Mouse (Mus musculus) CH12.LX (cell line): ENCODE data around the gene Cbfa2t3. TPM values are rescaled to one million over a fixed set of nuclear protein-coding genes. Genes with fewer than 3 reads are reported as not detected.

ENCODE experiments used
- DNase-seq: peaks from one replicate; pipeline ENCODE4 v3.0.0-alpha.2; 2013; ENCODE audit errors: extremely low read depth
- H3K27ac ChIP-seq: 2 replicates; pipeline ENCODE4 v1.5.1; 2012; ENCODE audit warnings: low read depth, mild to moderate bottlenecking, control low read depth, moderate library complexity; ENCODE audit not compliant: insufficient read depth
- H3K27me3 ChIP-seq: replicated peaks from 2 replicates; pipeline ENCODE3; 2012; ENCODE audit warnings: inconsistent platforms
- H3K36me3 ChIP-seq, 2 experiments: replicated peaks in 1 of 2; 2 replicates each; pipeline versions ENCODE3 to v1.6.1; 2012; ENCODE audit warnings: inconsistent platforms in 1 of 2, low read length in 1 of 2, mild to moderate bottlenecking in 1 of 2, mixed read lengths in 1 of 2, moderate library complexity in 1 of 2; ENCODE audit not compliant: control insufficient read depth in 1 of 2, insufficient read depth in 1 of 2
- H3K4me1 ChIP-seq, 2 experiments: 2 replicates each; pipeline ENCODE4 v1.6.1; 2012; ENCODE audit warnings: inconsistent platforms in 1 of 2, moderate library complexity in 1 of 2; ENCODE audit not compliant: insufficient read depth in 2 of 2, control insufficient read depth in 1 of 2
- H3K4me2 ChIP-seq: 2 replicates; pipeline ENCODE4 v1.6.1; 2012; ENCODE audit warnings: low read depth, mild to moderate bottlenecking, control low read depth; ENCODE audit not compliant: poor library complexity, insufficient read depth, severe bottlenecking
- H3K4me3 ChIP-seq, 3 experiments: fragments of 150-350 bp in 1 of 3; sonication (generic) in 1 of 3; replicated peaks in 1 of 3; 2 replicates each; pipeline versions ENCODE3 to v1.5.1; 2011 to 2012; ENCODE audit warnings: low read depth in 2 of 3, low read length in 2 of 3, mild to moderate bottlenecking in 2 of 3, moderate library complexity in 2 of 3, control low read depth in 1 of 3, improper control_type of control experiment in 1 of 3, inconsistent platforms in 1 of 3, mixed read lengths in 1 of 3; ENCODE audit not compliant: poor library complexity in 1 of 3
- H3K79me2 ChIP-seq: replicated peaks from 2 replicates; pipeline ENCODE4 v1.6.1; 2012; ENCODE audit warnings: mild to moderate bottlenecking, moderate library complexity; ENCODE audit not compliant: control insufficient read depth, poor library complexity, insufficient read depth, severe bottlenecking; ENCODE audit errors: extremely low read depth
- H3K9ac ChIP-seq: 2 replicates; pipeline ENCODE4 v1.6.1; 2012; ENCODE audit warnings: low read depth, mild to moderate bottlenecking, control low read depth, moderate library complexity; ENCODE audit not compliant: insufficient read depth
- H3K9me3 ChIP-seq: replicated peaks from 2 replicates; pipeline ENCODE3; 2012; ENCODE audit warnings: low read length, inconsistent platforms, mixed read lengths
- BHLHE40 ChIP-seq: IDR thresholded peaks from 2 replicates; pipeline ENCODE4 v1.6.1; 2011; ENCODE audit warnings: mild to moderate bottlenecking, low read depth, low read length, improper control_type of control experiment
- CHD1 ChIP-seq: IDR thresholded peaks from 2 replicates; pipeline ENCODE4 v1.6.1; 2012; ENCODE audit warnings: low read depth, low read length, improper control_type of control experiment, inconsistent platforms
- E2F4 ChIP-seq: IDR thresholded peaks from 2 replicates; pipeline ENCODE4 v1.6.1; 2011; ENCODE audit warnings: low read depth, low read length, improper control_type of control experiment; ENCODE audit not compliant: insufficient replicate concordance
- GABPA ChIP-seq: IDR thresholded peaks from 2 replicates; pipeline ENCODE4 v1.6.1; 2012; ENCODE audit warnings: low read depth, low read length, improper control_type of control experiment, inconsistent platforms; ENCODE audit not compliant: insufficient replicate concordance
- HCFC1 ChIP-seq: IDR thresholded peaks from 2 replicates; pipeline ENCODE4 v1.6.1; 2012; ENCODE audit warnings: low read depth, mild to moderate bottlenecking, inconsistent platforms, low read length, improper control_type of control experiment
- MAFK ChIP-seq: IDR thresholded peaks from 2 replicates; pipeline ENCODE4 v1.6.1; 2011; ENCODE audit warnings: low read length, improper control_type of control experiment; ENCODE audit not compliant: insufficient replicate concordance
- MEF2A ChIP-seq: IDR thresholded peaks from 2 replicates; pipeline ENCODE4 v1.6.1; 2014; ENCODE audit warnings: low read depth, mild to moderate bottlenecking, inconsistent platforms, low read length, improper control_type of control experiment, borderline replicate concordance
- NELFE ChIP-seq: IDR thresholded peaks from 2 replicates; pipeline ENCODE4 v1.6.1; 2011; ENCODE audit warnings: low read depth, low read length, improper control_type of control experiment
- NRF1 ChIP-seq: IDR thresholded peaks from 2 replicates; pipeline ENCODE4 v1.6.1; 2014; ENCODE audit warnings: low read depth, mild to moderate bottlenecking, inconsistent platforms, low read length, improper control_type of control experiment, moderate library complexity
- PAX5 ChIP-seq: IDR thresholded peaks from 2 replicates; pipeline ENCODE4 v1.6.1; 2012; ENCODE audit warnings: low read length, inconsistent platforms, mixed read lengths
- RAD21 ChIP-seq: IDR thresholded peaks from 2 replicates; pipeline ENCODE4 v1.6.1; 2011; ENCODE audit warnings: low read depth, mild to moderate bottlenecking, low read length, improper control_type of control experiment, moderate library complexity
- RCOR1 ChIP-seq: conservative IDR thresholded peaks from 2 replicates; pipeline ENCODE4 v1.6.1; 2012; ENCODE audit warnings: low read depth, mild to moderate bottlenecking, inconsistent platforms, low read length, improper control_type of control experiment
- SIN3A ChIP-seq: IDR thresholded peaks from 2 replicates; pipeline ENCODE4 v1.6.1; 2012; ENCODE audit warnings: low read length, improper control_type of control experiment, inconsistent platforms
- SMC3 ChIP-seq: IDR thresholded peaks from 2 replicates; pipeline ENCODE4 v1.6.1; 2011; ENCODE audit warnings: low read depth, low read length, improper control_type of control experiment
- TBP ChIP-seq: conservative IDR thresholded peaks from 2 replicates; pipeline ENCODE4 v1.6.1; 2011; ENCODE audit warnings: low read depth, low read length, improper control_type of control experiment
- TCF12 ChIP-seq: IDR thresholded peaks from 2 replicates; pipeline ENCODE4 v1.6.1; 2014; ENCODE audit warnings: low read depth, mild to moderate bottlenecking, inconsistent platforms, low read length, improper control_type of control experiment
- USF2 ChIP-seq: conservative IDR thresholded peaks from 2 replicates; pipeline ENCODE4 v1.6.1; 2011; ENCODE audit warnings: low read depth, low read length, improper control_type of control experiment
- ZC3H11A ChIP-seq: IDR thresholded peaks from 2 replicates; pipeline ENCODE4 v1.6.1; 2012; ENCODE audit warnings: low read depth, mild to moderate bottlenecking, inconsistent platforms, low read length, improper control_type of control experiment
- ZKSCAN1 ChIP-seq: IDR thresholded peaks from 2 replicates; pipeline ENCODE4 v1.6.1; 2012; ENCODE audit warnings: low read depth, inconsistent platforms, low read length, improper control_type of control experiment, borderline replicate concordance
- ZMIZ1 ChIP-seq: IDR thresholded peaks from 2 replicates; pipeline ENCODE4 v1.6.1; 2012; ENCODE audit warnings: low read depth, mild to moderate bottlenecking, inconsistent platforms, low read length, improper control_type of control experiment
- ZNF384 ChIP-seq: IDR thresholded peaks from 2 replicates; pipeline ENCODE4 v1.6.1; 2012; ENCODE audit warnings: low read depth, low read length, improper control_type of control experiment, inconsistent platforms
- dilution Hi-C: fragments of 300-500 bp; cut with MboI; formaldehyde crosslinking; loops from 2 replicates; pipeline ENCODE4 v1.14.3; 2020; ENCODE audit warnings: low sequenced_read_pairs; ENCODE audit not compliant: extremely low pct_unique_long_range_greater_than_20kb, extremely low pct_ligation_motif_present
- in situ Hi-C: fragments of 300-500 bp; cut with MboI; formaldehyde crosslinking; loops from 3 replicates; pipeline ENCODE4 v1.14.3; 2019; ENCODE audit warnings: low sequenced_read_pairs, low pct_ligation_motif_present, low pct_unique_long_range_greater_than_20kb, mixed read lengths
- polyA plus RNA-seq: library from polyadenylated mRNA; unstranded; fragments of >175 nt; gene quantifications from 2 replicates; pipeline ENCODE4 v1.2.1, GENCODE M21; 2012; ENCODE audit warnings: low read depth; ENCODE audit not compliant: insufficient read length
- total RNA-seq, 2 experiments: library from RNA; depleted of rRNA; stranded (reverse); fragments of 300-350 nt in 1 of 2; fragments of >200 nt in 1 of 2; gene quantifications; 2 replicates each; pipeline ENCODE4 v1.2.3; 2012 to 2014

Cbfa2t3 gene
- total and polyA plus RNA-seq, 3 experiments, result 0.47 to 22.6 (median 2.1) TPM

GRCm38 (mm10) chr8:122604640-122605039 lies 94.3 kb downstream of the Cbfa2t3 start:
- in situ Hi-C loops (no loop called here), dilution Hi-C loops (no loop called here)
- Histone ChIP-seq H3K4me2 (peak overlapping the region; percentile 74; the same call in 1 of the 2 replicates), H3K4me3 (no peak overlapping the region), H3K9ac (no peak overlapping the region), H3K9me3 (no peaks in the 10 kb centered on the region), H3K36me3 (peaks cover 19 to 47% of the 10 kb centered on the region in 2 experiments), H3K27ac (peak overlapping the region; percentile 30; the same call in 1 of the 2 replicates), H3K79me2 (no peaks in the 10 kb centered on the region), H3K27me3 (no peaks in the 10 kb centered on the region), H3K4me1 (peaks cover 7 to 69% of the 10 kb centered on the region in 2 experiments)
- no peak for DNase-seq
- TF ChIP-seq USF2 (no peak), RCOR1 (no peak), SMC3 (no peak), E2F4 (no peak), BHLHE40 (no peak), RAD21 (no peak), MEF2A (no peak), MAFK (no peak), NELFE (no peak), GABPA (no peak), ZNF384 (no peak), SIN3A (no peak), NRF1 (no peak), TBP (no peak), HCFC1 (no peak), ZC3H11A (no peak), PAX5 (no peak), ZKSCAN1 (no peak), TCF12 (no peak), ZMIZ1 (no peak)

- H3K36me3 ChIP-seq, result peaks cover 47 to 82% of the 10 kb centered on the region in 2 experiments
- H3K4me1 ChIP-seq, result peaks cover 4 to 35% of the 10 kb centered on the region in 2 experiments
- 0 out of 2 replicates have a peak, but pooled peaks have one; percentile 26 for TF ChIP-seq PAX5
- TF ChIP-seq CHD1, result no peak
- no peaks in the 10 kb centered on the region for H3K9me3 ChIP-seq
- DNase-seq, result no peak
- no peak overlapping the region for H3K4me3 ChIP-seq
- in situ Hi-C loops (no loop called here), dilution Hi-C loops (no loop called here)
- no peak overlapping the region for H3K27ac ChIP-seq
- no peak overlapping the region for H3K9ac ChIP-seq
- H3K79me2 ChIP-seq, result no peaks in the 10 kb centered on the region
- no peaks in the 10 kb centered on the region for H3K27me3 ChIP-seq
- H3K4me2 ChIP-seq, result no peak overlapping the region
These were observed 98.2 kb downstream of the Cbfa2t3 start for GRCm38 (mm10) chr8:122600666-122601065.
